Mouse (Mus musculus) CD4-positive, CD25-positive, alpha-beta regulatory T cell, adult 9 weeks (primary cell): ENCODE measurements around the gene Tmprss11c. TPM values are rescaled to one million over a fixed set of nuclear protein-coding genes. Genes with fewer than 3 reads are reported as not detected.

Experiments used
- polyA plus RNA-seq: library from polyadenylated mRNA; unstranded; fragments of 100-300 nt; shearing (Covaris generic); gene quantifications from one replicate; pipeline ENCODE4 v1.2.1, GENCODE M21; 2017

Gene Tmprss11c
- polyA plus RNA-seq = not detected

GRCm38 (mm10) chr5:86289208-86289607 lies at the start of gene Tmprss11c:
Gene Tmprss11c, minus strand, starts transcription at chr5:86289308.

GRCm38 (mm10) chr5:86197801-86198200 lies 91.3 kb downstream of the Tmprss11c start, which contains the start of gene Gnrhr:
Gene Gnrhr, minus strand, starts transcription at chr5:86197901.

Other genes with a start within 250 kb of the Tmprss11c start
- 19.4 TPM for gene Cenpc1, start 223.7 kb downstream of the Tmprss11c start, polyA plus RNA-seq
- gene Stap1, start 217.6 kb downstream of the Tmprss11c start, polyA plus RNA-seq = 93.7 TPM
- gene Uba6, start 116.5 kb downstream of the Tmprss11c start, polyA plus RNA-seq = 26.6 TPM
- not detected for gene Gnrhr, start 91.4 kb downstream of the Tmprss11c start, polyA plus RNA-seq
- 0.12 TPM for gene Tmprss11d, start 84.1 kb upstream of the Tmprss11c start, polyA plus RNA-seq
- gene Tmprss11a, start 179.7 kb upstream of the Tmprss11c start, polyA plus RNA-seq = 0.15 TPM
- not detected for gene Tmprss11g, start 229.3 kb upstream of the Tmprss11c start, polyA plus RNA-seq